Mouse (Mus musculus) right cerebral cortex, postnatal 10 days (tissue): ENCODE measurements around the gene Cntrob.

Experiments
- DNase-seq, 2 experiments: peaks; one replicate each; pipeline ENCODE4 v3.0.0; 2021; ENCODE audit warnings: low spot score in 2 of 2

Cntrob gene

GRCm38 (mm10) chr11:69298231-69298630 is 25.3 kb downstream of the Cntrob start:
- no peak for DNase-seq

GRCm38 (mm10) chr11:69297799-69298198 is 25.8 kb downstream of the Cntrob start:
- no peak for DNase-seq

- DNase-seq = no peak
These were observed 28.3 kb downstream of the Cntrob start for GRCm38 (mm10) chr11:69295286-69295685.

GRCm38 (mm10) chr11:69291111-69291510 is 32.5 kb downstream of the Cntrob start:
- no peak for DNase-seq

GRCm38 (mm10) chr11:69277267-69277666 is 46.3 kb downstream of the Cntrob start:
- no peak for DNase-seq

- no peak for DNase-seq
These were observed 47.5 kb downstream of the Cntrob start for GRCm38 (mm10) chr11:69276081-69276480.

DNA sequence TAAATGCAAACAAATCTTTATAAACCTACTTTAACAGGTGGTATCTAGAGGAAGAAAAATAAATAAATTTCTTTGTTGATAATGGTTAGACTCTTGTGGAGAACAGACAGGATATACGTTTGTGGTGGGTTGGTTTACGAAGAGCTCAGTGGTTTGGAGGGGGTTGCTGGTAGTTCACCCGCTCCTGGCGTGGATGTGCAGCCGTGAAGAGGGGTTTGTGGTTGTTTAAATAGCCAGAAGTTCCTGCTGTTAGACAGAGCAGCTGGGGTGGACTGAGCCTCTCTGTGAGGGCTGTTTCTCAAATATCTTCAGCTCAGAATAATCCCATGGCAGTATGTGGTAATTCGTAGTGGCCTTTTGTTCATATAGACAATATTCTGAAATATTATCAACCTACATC is 47.9 kb downstream of the Cntrob start:
- no peak for DNase-seq

- peak; percentile 71 to 84 for DNase-seq
These were observed 51.3 kb downstream of the Cntrob start for GRCm38 (mm10) chr11:69272122-69272740.

GRCm38 (mm10) chr11:69269575-69269974 is 54.0 kb downstream of the Cntrob start:
- DNase-seq = peak; percentile 73 to 83

GRCm38 (mm10) chr11:69268100-69268499 is 55.5 kb downstream of the Cntrob start:
- DNase-seq = peak in 1 of 2 experiments; percentile 15

GRCm38 (mm10) chr11:69267341-69267740 is 56.2 kb downstream of the Cntrob start:
- peak in 1 of 2 experiments; percentile 19 for DNase-seq

DNA sequence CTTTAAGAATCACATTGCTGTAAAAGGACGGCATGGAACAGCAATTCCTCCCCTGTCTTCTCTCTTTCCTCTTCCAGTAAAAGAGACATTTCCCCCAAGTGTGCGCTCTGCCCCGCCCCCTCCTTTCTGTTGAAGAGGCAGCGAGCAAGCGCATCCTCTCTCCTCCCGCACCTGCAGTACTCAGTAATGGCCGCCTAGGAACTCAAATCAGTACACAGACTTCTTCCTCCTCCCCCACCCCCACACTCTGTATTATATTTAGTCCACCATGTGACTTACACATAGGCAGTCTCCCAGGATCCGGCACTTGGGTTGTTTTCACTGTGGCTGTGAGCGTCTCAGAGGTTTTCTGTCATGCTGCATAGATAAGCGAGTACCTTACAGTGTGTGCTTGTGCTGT is 57.3 kb downstream of the Cntrob start:
- DNase-seq = peak; percentile 94 to 95

GRCm38 (mm10) chr11:69265410-69265809 is 58.2 kb downstream of the Cntrob start:
- DNase-seq = no peak

DNA sequence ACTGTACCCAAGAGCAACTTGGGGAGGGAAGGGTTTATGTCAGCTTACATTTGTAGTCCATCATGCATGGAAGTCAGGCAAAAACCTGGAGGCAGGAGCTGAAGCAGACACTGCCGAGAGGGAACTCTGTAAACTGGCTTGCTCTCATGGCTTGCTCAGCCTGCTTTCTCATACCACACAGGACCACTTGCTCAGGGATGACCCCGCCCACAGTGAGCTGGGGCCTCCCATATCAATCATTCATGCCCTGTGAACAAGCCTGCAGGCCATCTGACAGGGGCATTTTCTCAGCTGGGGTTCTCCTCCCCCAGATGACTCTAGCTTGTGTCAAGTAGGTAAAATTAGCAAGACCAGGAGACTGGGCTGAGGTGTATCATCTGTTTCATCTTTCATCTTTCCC is 59.3 kb downstream of the Cntrob start:
- DNase-seq = no peak

- DNase-seq = no peak
These were observed 63.5 kb downstream of the Cntrob start for GRCm38 (mm10) chr11:69260111-69260510.

GRCm38 (mm10) chr11:69258287-69258686 is 65.3 kb downstream of the Cntrob start:
- peak in 1 of 2 experiments; percentile 54 for DNase-seq

DNA sequence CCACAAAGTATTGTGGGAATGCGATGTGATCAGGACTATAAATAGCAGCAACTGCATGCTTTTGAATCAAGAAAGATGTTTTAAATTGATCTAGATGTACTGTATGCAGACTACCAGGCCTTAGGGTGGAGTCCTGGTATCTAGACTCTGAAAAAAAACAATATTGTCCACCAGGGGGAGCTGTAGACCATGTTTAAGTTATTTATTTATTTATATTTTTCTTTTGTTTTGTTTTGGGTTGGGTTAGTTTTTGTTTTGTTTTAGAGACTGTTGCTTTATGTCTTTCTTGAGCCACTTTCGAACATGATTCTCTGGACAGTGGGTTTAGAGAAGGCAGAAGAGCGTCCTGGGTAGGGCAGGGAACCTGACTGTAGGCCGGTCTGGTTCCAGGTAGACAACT is 65.8 kb downstream of the Cntrob start:
- no peak for DNase-seq

- no peak for DNase-seq
These were observed 66.5 kb downstream of the Cntrob start for GRCm38 (mm10) chr11:69257072-69257471.

GRCm38 (mm10) chr11:69254808-69255207 is 68.8 kb downstream of the Cntrob start:
- no peak for DNase-seq

- no peak for DNase-seq
These were observed 70.4 kb downstream of the Cntrob start for GRCm38 (mm10) chr11:69253131-69253530.

DNA sequence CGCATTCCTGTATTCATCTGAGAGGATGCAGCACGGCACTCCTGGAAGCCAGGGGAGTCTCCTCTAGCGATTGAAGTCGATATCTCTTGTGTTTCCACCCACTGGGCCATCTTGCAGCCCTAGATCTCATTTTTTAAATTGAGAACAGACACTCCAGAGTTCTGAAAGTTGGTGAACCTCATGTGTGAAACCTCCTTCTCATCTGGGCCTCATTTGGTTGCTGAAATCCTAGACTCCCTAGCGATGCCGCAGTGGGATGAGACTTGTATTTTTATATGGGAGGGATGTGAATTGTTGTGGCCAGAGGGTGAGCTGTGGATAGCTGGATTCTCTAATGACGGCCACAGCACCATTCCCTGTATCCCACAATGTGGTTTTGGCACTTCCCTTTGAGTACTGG is 71.6 kb downstream of the Cntrob start:
- DNase-seq = no peak

- no peak for DNase-seq
These were observed 72.3 kb downstream of the Cntrob start for GRCm38 (mm10) chr11:69251135-69251842.

- DNase-seq = no peak
These were observed 73.5 kb downstream of the Cntrob start for GRCm38 (mm10) chr11:69250106-69250505.
